Mouse (Mus musculus) left cerebral cortex, adult 8-10 months (tissue): ENCODE results near the gene Rgmb. TPM values are rescaled to one million over a fixed set of nuclear protein-coding genes. Genes with fewer than 3 reads are reported as not detected.
A peak's percentile ranks its signal among the peaks of the same experiment; 100 is the strongest.

Experiments used
- DNase-seq, 2 experiments: peaks; one replicate each; pipeline ENCODE4 v3.0.0; 2022; ENCODE audit warnings: low spot score in 2 of 2
- total RNA-seq, 4 experiments: library from RNA; stranded (reverse); gene quantifications; 2 replicates each; pipeline ENCODE4 v1.2.4; 2022

Gene Rgmb
- total RNA-seq = 10 to 100 TPM; 52.7 to 71.1 (median 66.7) TPM

GRCm38 (mm10) chr17:15830766-15831644 is at the start of gene Rgmb:
Gene Rgmb (minus strand): TSS chr17:15831039.
- no peak for DNase-seq

- DNase-seq = no peak
These were observed 43.9 kb upstream of the Rgmb start for GRCm38 (mm10) chr17:15874765-15875164.

- no peak for DNase-seq
These were observed 41.3 kb upstream of the Rgmb start for GRCm38 (mm10) chr17:15872093-15872492.

DNA sequence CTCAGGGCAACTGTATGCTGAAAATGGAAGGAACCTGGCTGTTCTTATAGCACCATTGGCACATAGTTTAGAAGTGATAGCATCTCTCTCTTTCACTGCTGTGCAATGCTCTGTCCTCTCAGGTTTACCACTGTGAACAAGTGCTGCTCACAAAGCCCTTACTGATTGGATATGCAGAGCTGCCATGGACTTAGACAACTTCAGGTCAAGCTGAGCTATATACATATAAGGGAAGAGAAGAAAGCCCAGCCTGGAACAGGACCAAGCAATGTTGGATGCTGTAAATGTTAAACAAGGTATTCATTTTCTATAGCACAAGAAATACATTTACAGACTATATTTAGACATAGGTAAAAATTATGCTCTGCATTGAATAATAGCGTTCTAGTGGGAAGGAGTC is 34.4 kb upstream of the Rgmb start:
- no peak for DNase-seq

DNA sequence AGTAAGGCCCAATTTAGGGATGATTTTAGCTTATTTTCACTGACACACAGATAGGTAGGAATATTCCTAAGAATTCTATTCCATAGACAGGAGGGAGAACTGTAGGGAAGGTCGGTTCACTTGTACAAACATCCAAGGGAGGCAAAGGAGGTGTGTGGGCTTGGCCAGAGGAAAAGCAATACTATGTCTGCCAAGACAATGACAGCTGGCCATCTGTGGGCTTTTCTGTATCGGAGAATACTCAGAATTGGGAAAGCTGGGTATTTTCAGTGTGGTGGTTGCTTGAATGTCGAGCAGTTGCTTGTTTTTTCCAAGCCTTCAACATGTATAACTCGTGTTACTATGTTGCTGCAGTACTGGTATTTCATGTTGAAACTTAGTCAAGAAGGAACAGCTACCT is 31.5 kb upstream of the Rgmb start:
- DNase-seq = no peak

- DNase-seq = no peak
These were observed 22.3 kb upstream of the Rgmb start for GRCm38 (mm10) chr17:15853121-15853520.

DNA sequence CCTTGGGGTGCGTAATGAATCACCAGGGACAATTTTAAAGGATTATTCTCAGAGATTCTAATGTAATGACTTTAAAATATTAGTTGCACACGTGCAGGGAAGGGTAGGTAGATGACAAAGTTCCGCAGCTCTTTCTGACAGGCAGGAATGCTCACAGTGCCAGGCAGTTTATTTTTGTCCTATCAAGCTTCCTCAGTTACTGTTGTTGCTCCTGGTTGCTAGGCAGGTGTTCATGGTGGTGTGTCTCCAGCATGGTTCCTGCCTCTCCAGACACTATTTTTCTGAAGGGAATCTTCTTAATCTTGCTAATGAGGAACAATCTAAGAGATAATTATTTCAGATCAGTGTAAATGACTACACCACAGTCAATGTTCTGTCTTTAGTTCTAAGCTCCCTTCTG is 19.7 kb upstream of the Rgmb start:
- no peak for DNase-seq

DNA sequence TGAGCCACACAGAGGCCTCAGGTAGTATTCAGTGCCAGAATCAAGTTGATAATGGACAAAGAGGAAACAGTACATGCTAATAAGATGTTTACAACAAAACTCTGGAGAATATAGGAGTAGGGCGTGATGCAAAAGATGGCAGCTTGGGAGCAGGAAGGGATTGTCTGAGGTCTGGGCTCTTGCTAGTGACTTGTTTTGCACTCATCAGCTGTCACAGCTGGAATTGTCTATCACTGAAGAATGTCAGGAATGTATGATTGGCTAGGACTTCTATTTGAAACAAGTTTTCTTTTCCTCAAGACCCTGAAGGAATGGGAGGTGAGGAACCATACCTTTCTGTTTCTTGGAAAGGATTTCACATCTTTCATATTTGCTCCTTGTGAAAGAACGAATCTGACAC is 10.6 kb upstream of the Rgmb start:
- DNase-seq = no peak

DNA sequence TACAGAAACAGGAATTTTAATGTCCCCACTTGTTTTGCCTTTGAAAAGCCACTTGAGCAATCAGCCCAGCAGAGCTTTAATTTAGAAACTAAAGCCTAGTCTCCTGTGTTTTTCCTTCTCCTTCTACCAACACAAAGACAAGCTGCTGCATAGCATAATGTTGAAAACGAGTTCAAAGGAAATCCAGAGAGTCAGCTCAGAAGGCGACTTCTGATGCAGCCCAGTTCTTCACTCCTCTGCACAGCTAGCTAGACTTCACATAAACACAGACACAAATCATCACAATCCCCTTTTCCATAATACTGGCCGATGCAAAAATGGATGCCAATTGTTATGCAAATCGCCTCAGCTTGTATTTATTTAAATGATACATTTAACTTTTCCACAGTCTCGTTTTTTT is 1.6 kb upstream of the Rgmb start:
- DNase-seq = no peak

GRCm38 (mm10) chr17:15831810-15832209 is 971 bp upstream of the Rgmb start:
- no peak for DNase-seq

DNA sequence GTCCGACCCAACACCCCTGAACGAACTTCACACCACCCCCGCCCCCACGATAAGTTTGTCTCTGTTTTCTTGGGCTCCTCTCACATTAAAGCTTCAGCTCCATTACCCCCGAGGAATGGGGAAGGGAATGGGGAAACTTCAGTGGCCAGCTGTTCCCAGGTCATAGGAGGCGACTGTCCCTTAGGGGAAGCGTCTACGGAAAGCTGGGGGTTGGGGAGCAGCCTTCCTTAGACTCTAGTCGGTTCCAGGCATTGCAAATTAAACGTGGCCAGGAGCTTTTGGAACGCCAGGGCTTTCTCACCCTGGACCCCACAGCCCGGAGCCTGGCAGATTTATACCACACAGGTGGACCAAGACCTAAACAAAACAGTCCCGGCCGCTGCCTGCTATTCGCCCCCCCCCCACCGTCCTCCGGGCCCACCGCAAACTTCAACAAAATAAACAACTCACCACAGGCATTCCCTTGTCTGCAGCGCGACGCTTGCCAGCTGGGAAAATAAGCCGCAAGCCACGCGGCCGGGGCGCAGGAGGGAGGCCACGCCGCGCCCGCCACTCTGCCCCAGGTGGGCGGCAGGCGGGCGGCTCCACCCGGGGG is 571 bp downstream of the Rgmb start:
- no peak for DNase-seq

- no peak for DNase-seq
These were observed 1.4 kb downstream of the Rgmb start for GRCm38 (mm10) chr17:15829198-15830170.

DNA sequence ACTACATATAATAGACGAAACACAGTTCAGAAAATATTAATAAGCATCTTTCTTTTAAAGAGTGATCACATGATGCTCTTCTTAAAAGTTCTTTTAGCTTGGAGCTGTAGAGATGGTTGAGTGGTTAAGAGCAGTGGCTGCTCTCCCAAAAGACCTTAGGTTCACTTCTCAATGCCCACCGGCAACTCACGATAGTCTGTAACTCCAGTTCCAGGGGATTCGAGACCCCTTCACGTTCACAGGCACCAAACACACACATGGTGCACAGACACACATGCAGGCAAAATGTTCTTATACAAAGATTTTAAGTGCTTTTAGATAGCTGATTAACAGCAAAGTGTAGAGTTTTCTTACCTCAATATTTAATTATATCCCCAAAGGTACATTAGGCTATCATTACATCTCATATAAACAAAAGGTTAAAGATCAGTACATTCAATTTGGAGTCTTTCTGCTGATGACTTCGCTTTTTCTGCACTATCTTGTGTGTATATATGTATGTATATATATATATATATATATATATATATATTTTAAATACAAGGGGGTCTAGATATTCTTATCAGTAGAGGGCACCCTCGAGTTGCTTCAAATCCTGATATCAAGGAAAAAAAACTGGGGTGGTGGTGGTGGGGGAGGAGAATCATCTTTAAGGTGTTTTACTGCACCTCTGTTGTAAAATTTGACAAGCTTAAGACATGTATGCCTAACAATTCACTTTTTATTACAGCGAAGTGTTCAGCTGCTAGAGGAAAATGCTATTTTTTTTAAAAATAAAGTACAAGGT is 2.5 kb downstream of the Rgmb start:
- DNase-seq = no peak

DNA sequence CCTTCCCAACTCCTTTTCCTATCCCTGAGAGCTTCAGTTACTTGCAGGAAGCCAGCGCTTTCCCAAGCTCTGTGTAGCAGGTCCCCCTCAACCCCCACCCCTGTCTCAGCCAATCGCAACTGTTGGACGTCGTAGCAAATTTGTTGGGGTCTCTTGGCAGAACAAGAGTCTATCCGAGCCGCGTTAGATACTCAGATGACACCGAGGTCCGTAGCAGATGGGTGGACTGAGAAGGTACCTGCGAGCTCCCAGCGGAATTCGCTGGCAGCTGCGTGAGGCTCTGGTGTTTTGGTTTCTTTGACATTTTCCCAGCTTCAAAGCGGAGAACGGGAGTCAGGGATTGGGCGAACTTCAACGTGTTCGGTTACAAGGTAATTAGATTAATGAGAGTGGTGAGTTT is 3.9 kb downstream of the Rgmb start:
- no peak for DNase-seq

- DNase-seq = peak; percentile 95 to 99
These were observed 4.4 kb downstream of the Rgmb start for GRCm38 (mm10) chr17:15826444-15826909.

DNA sequence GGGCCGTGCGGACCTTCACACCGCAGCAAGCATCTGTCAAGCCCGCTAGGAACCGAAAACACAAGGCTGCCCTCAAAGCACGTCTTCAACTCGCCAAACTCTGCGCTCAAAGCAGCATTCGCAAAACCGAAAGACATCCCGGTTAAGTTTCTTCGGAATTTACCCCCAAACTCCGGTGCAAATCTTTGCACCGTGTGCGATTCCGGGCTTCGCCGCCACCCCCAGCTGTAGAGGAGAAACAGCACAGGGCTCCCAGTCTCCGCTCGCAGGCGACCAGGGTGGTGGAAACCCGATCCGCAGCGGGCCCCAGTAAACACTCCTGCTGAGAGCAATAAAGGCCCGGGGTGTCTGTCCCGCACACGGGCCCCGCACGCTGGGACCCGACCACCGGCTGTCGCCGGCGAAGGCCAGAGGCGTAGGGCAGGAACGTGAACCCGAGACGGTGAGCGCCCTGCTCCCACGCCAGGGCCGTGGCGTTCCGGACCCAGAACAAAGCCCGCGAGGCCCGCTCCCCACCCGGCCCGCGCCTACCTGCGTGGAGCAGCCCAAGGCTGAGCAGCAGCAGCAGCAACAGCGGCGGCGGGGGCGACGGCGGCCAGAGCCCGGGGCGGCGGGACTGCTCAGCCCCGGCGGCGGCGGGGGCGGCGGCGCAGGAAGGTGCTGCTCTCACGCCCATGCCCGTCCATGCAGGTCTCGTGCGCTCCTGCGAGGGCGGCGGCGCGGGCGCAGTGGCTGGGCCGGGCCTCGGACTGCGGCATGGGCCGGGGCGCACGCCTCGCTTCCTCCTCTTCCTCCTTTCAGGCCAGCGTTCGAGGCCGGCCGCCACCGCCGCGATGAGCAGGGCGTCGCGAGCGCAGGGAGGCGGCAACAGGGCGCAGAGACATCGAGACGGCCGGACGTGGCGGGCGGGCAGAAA is 5.1 kb downstream of the Rgmb start:
- DNase-seq = peak; percentile 37 to 51

- DNase-seq = no peak
These were observed 6.0 kb downstream of the Rgmb start for GRCm38 (mm10) chr17:15824854-15825253.

- DNase-seq = no peak
These were observed 6.5 kb downstream of the Rgmb start for GRCm38 (mm10) chr17:15824337-15824736.

- no peak for DNase-seq
These were observed 7.0 kb downstream of the Rgmb start for GRCm38 (mm10) chr17:15823838-15824237.

DNA sequence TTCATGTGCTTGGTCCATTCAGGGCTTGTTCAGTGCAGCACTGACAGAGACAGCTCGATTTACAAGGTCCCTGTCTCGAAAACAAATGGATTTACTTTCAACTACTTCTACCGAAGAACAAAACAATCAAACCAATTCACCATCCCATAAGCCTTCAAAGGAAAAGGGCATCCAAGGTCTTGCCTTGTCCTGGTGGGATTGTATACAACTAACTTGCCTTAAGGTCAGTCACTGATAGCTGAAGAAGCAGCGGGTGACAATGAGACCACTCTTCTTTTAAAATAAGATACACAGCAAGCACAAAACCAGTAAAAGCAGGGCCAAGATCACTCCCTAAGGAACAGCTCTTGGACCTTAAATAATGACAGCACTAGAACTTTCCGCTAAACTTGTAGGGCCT is 7.6 kb downstream of the Rgmb start:
- DNase-seq = no peak
